Mouse (Mus musculus) heart, postnatal 0 days (tissue): ENCODE measurements around the gene Lgr5. TPM values are rescaled to one million over a fixed set of nuclear protein-coding genes. Genes with fewer than 3 reads are reported as not detected.

ENCODE experiments used
- ATAC-seq: fragments of 200-750 bp; cut with Nextera tagmentation; 2 replicates; pipeline ENCODE4 v1.8.0; 2017; ENCODE audit warnings: low read depth, moderate number of reproducible peaks, moderate library complexity; ENCODE audit not compliant: insufficient read depth
- DNase-seq: peaks from one replicate; pipeline ENCODE4 v3.0.0-alpha.2; 2016; ENCODE audit warnings: low spot score
- H3K27ac ChIP-seq: fragments of 300-500 bp; sonication (generic); 2 replicates; pipeline ENCODE4 v1.5.1; 2014; ENCODE audit warnings: low read depth, mild to moderate bottlenecking
- H3K27me3 ChIP-seq: fragments of 300-500 bp; sonication (generic); 2 replicates; pipeline ENCODE4 v1.6.1; 2014; ENCODE audit warnings: low read length, mixed read lengths; ENCODE audit not compliant: control insufficient read depth, insufficient read depth
- H3K36me3 ChIP-seq: fragments of 300-500 bp; sonication (generic); replicated peaks from 2 replicates; pipeline ENCODE4 v1.6.1; 2014; ENCODE audit warnings: low read length, mixed read lengths; ENCODE audit not compliant: control insufficient read depth, insufficient read depth
- H3K4me1 ChIP-seq: fragments of 300-500 bp; sonication (generic); 2 replicates; pipeline ENCODE4 v1.6.1; 2014; ENCODE audit warnings: antibody characterized with exemption; ENCODE audit not compliant: control insufficient read depth, insufficient read depth
- H3K4me2 ChIP-seq: fragments of 300-500 bp; sonication (generic); 2 replicates; pipeline ENCODE4 v1.6.1; 2014; ENCODE audit warnings: low read depth, mild to moderate bottlenecking, low read length, moderate library complexity
- H3K4me3 ChIP-seq: fragments of 300-500 bp; sonication (generic); 2 replicates; pipeline ENCODE4 v1.5.1; 2014; ENCODE audit warnings: low read depth, low read length
- H3K9ac ChIP-seq: fragments of 300-500 bp; sonication (generic); replicated peaks from 2 replicates; pipeline ENCODE4 v1.6.1; 2014; ENCODE audit warnings: low read depth, low read length, mixed read lengths
- H3K9me3 ChIP-seq: fragments of 300-500 bp; sonication (generic); replicated peaks from 2 replicates; pipeline ENCODE4 v1.6.1; 2016; ENCODE audit warnings: low read length; ENCODE audit not compliant: control insufficient read depth
- CTCF ChIP-seq: IDR thresholded peaks from 2 replicates; pipeline ENCODE4 v1.5.1; 2016; ENCODE audit warnings: antibody characterized with exemption, control low read depth, low read depth
- EP300 ChIP-seq: IDR thresholded peaks from 2 replicates; pipeline ENCODE4 v1.6.1; 2016; ENCODE audit warnings: antibody characterized with exemption, low read depth
- WGBS: fragments of 180-500 bp; shearing (Covaris S2); extraction: QIAGEN DNeasy Blood & Tissue Kit; methylation state at CpG from one replicate; pipeline ENCODE4 v1.1.7; 2014; 5-methylcytosine and 5-hydroxymethylcytosine counted together
- polyA plus RNA-seq: library from polyadenylated mRNA; unstranded; fragments of >200 nt; fragmentation: Nextera tagmentation; extraction: Ambion mirVana; gene quantifications from 2 replicates; pipeline ENCODE4 v1.2.1, GENCODE M21; 2015
- total RNA-seq: library from RNA; depleted of rRNA; stranded (reverse); fragments of >200 nt; gene quantifications from 2 replicates; pipeline ENCODE4 v1.2.3, GENCODE M21; 2014; ENCODE audit warnings: low replicate concordance

Gene Lgr5
- total and polyA plus RNA-seq, 2 experiments from 2014 or later, result 0.08 TPM; not detected in 1

GRCm38 (mm10) chr10:115555191-115555765 is 32.3 kb downstream of the Lgr5 start:
- 18% methylated on average over 2 of the region's 2 CpGs for WGBS

GRCm38 (mm10) chr10:115553352-115554113 is 34.0 kb downstream of the Lgr5 start:
- no peak for DNase-seq

More at GRCm38 (mm10) chr10:115555191-115555765, 32.3 kb downstream of the Lgr5 start:
- Histone ChIP-seq H3K36me3 (no peaks in the 10 kb centered on the region), H3K9me3 (no peaks in the 10 kb centered on the region), H3K4me3 (no peak overlapping the region), H3K9ac (no peak overlapping the region), H3K4me1 (no peaks in the 10 kb centered on the region), H3K4me2 (no peak overlapping the region), H3K27me3 (no peaks in the 10 kb centered on the region), H3K27ac (no peak overlapping the region)
- TF ChIP-seq CTCF (no peak), EP300 (no peak)
- ATAC-seq (no peak), DNase-seq (no peak)

GRCm38 (mm10) chr10:115551069-115551468 is 36.5 kb downstream of the Lgr5 start:
- Histone ChIP-seq H3K4me1 (no peaks in the 10 kb centered on the region), H3K9me3 (no peaks in the 10 kb centered on the region), H3K4me3 (no peak overlapping the region), H3K4me2 (no peak overlapping the region), H3K27me3 (no peaks in the 10 kb centered on the region), H3K36me3 (no peaks in the 10 kb centered on the region), H3K9ac (no peak overlapping the region), H3K27ac (no peak overlapping the region)
- ATAC-seq, result no peak
- no peak for DNase-seq
- 62% methylated on average over 3 of the region's 3 CpGs for WGBS
- TF ChIP-seq EP300 (no peak), CTCF (no peak)

More at GRCm38 (mm10) chr10:115553352-115554113, 34.0 kb downstream of the Lgr5 start:
- Histone ChIP-seq H3K36me3 (no peaks in the 10 kb centered on the region), H3K27ac (no peak overlapping the region), H3K9me3 (no peaks in the 10 kb centered on the region), H3K4me3 (no peak overlapping the region), H3K4me1 (no peaks in the 10 kb centered on the region), H3K4me2 (no peak overlapping the region), H3K9ac (no peak overlapping the region), H3K27me3 (no peaks in the 10 kb centered on the region)
- no peak for ATAC-seq
- WGBS, result 79% methylated on average over 11 of the region's 11 CpGs
- TF ChIP-seq CTCF (no peak), EP300 (no peak)

GRCm38 (mm10) chr10:115550253-115550652 is 37.3 kb downstream of the Lgr5 start:
- ATAC-seq (no peak), DNase-seq (no peak)
- 65% methylated on average over 7 of the region's 7 CpGs for WGBS
- H3K4me1 ChIP-seq, result no peaks in the 10 kb centered on the region
- H3K36me3 ChIP-seq, result no peaks in the 10 kb centered on the region
- TF ChIP-seq EP300 (no peak), CTCF (no peak)
- no peak overlapping the region for H3K27ac ChIP-seq
- H3K9ac ChIP-seq, result no peak overlapping the region
- H3K4me3 ChIP-seq, result no peak overlapping the region
- H3K27me3 ChIP-seq, result no peaks in the 10 kb centered on the region
- H3K4me2 ChIP-seq, result no peak overlapping the region
- no peaks in the 10 kb centered on the region for H3K9me3 ChIP-seq

- Histone ChIP-seq H3K9ac (no peak overlapping the region), H3K27me3 (no peaks in the 10 kb centered on the region), H3K4me1 (no peaks in the 10 kb centered on the region), H3K4me3 (no peak overlapping the region), H3K4me2 (no peak overlapping the region), H3K27ac (no peak overlapping the region), H3K36me3 (no peaks in the 10 kb centered on the region), H3K9me3 (no peaks in the 10 kb centered on the region)
- ATAC-seq, result no peak
- WGBS, result 62% methylated on average over 6 of the region's 6 CpGs
- no peak for DNase-seq
- TF ChIP-seq CTCF (no peak), EP300 (no peak)
Observed at GRCm38 (mm10) chr10:115542917-115543316, 44.7 kb downstream of the Lgr5 start.

- Histone ChIP-seq H3K27ac (no peak overlapping the region), H3K4me1 (peaks cover 5% of the 10 kb centered on the region; the same call in 1 of the 2 replicates), H3K36me3 (no peaks in the 10 kb centered on the region), H3K4me2 (no peak overlapping the region), H3K9me3 (no peaks in the 10 kb centered on the region), H3K27me3 (no peaks in the 10 kb centered on the region), H3K9ac (no peak overlapping the region), H3K4me3 (no peak overlapping the region)
- peak; percentile 13 for DNase-seq
- 0 out of 2 replicates have a peak, but pooled peaks have one; percentile 27 for ATAC-seq
- WGBS, result 2% methylated on average over 2 of the region's 2 CpGs
- TF ChIP-seq EP300, result no peak
- no peak for TF ChIP-seq CTCF
Observed at GRCm38 (mm10) chr10:115530746-115531145, 56.8 kb downstream of the Lgr5 start.
